Mouse (Mus musculus) ES-E14 (cell line): Measurements from ENCODE around the gene Cacna1e.

Experiments used
- HCFC1 ChIP-seq: IDR thresholded peaks from 2 replicates; pipeline ENCODE4 v1.6.1; 2012; ENCODE audit warnings: low read length, inconsistent platforms, borderline replicate concordance; ENCODE audit not compliant: insufficient read depth
- MAFK ChIP-seq: IDR thresholded peaks from 2 replicates; pipeline ENCODE4 v1.6.1; 2014; ENCODE audit warnings: mild to moderate bottlenecking, low read depth, low read length, inconsistent platforms; ENCODE audit not compliant: insufficient read depth
- ZC3H11A ChIP-seq: IDR thresholded peaks from 2 replicates; pipeline ENCODE4 v1.6.1; 2012; ENCODE audit warnings: low read depth, mild to moderate bottlenecking, inconsistent platforms, low read length, borderline replicate concordance
- ZNF384 ChIP-seq: IDR thresholded peaks from 2 replicates; pipeline ENCODE4 v1.6.1; 2012; ENCODE audit warnings: low read depth, low read length, inconsistent platforms

- TF ChIP-seq ZNF384 (no peak), MAFK (no peak), ZC3H11A (no peak), HCFC1 (no peak)
Measured at GRCm38 (mm10) chr1:154579929-154580328, 304.4 kb downstream of the Cacna1e start.
